In genomic region chr8:72413839-72414238, GRCm38 (mm10) we compare ENCODE assay signal across 13 mouse cellular contexts. TPM values are rescaled to one million over a fixed set of nuclear protein-coding genes. Genes with fewer than 3 reads are reported as not detected.
A peak's percentile ranks its signal among the peaks of the same experiment; 100 is the strongest.
DNase-seq lines count a peak whose midpoint lies in the region; ATAC-seq lines count a peak whose summit lies in the region.
"Had no signal": no experiment of that assay in that cellular context is flagged by ENCODE, and none has a peak within 500 bp of the region (broad histone marks: within the 10 kb centered on the region; RNA-seq: fewer than 3 reads in every experiment).

No protein-coding gene starts in this region.

- H3K9me3 ChIP-seq in neural tube, embryonic 11.5 days (ENCODE audit: control insufficient read depth, low read length), result no peaks in the 10 kb centered on the region
- no peaks in the 10 kb centered on the region for H3K9me3 ChIP-seq in liver, embryonic 16.5 days (replicated peaks; ENCODE audit: control insufficient read depth, low read length)
- H3K9me3 ChIP-seq: lung, embryonic 15.5 days had no signal

- ATAC-seq in neural tube, embryonic 11.5 days (ENCODE audit: insufficient read depth, low FRiP score, low TSS enrichment), result 0 out of 2 replicates have a peak, but pooled peaks have one; percentile 21
- peak; percentile 99 for ATAC-seq in liver, embryonic 16.5 days (ENCODE audit: low read depth)

- H3K4me2 ChIP-seq in neural tube, embryonic 11.5 days (ENCODE audit: low read depth), result no peak overlapping the region
- peak overlapping the region; percentile 74 for H3K4me2 ChIP-seq in liver, embryonic 16.5 days (ENCODE audit: low read depth, low read length)
- H3K4me2 ChIP-seq: lung, embryonic 15.5 days had no signal

- no peak overlapping the region for H3K9ac ChIP-seq in neural tube, embryonic 11.5 days (ENCODE audit: low read length)
- H3K9ac ChIP-seq in liver, embryonic 16.5 days (ENCODE audit: low read depth, low read length), result peak overlapping the region; percentile 68
- H3K9ac ChIP-seq: lung, embryonic 15.5 days had no signal

- H3K4me3 ChIP-seq in neural tube, embryonic 11.5 days (ENCODE audit: low read depth, low read length), result no peak overlapping the region
- H3K4me3 ChIP-seq in liver, embryonic 16.5 days (ENCODE audit: low read depth, low read length), result peak overlapping the region; percentile 42
- H3K4me3 ChIP-seq: lung, embryonic 15.5 days; myocyte had no signal

- DNase-seq in embryo, embryonic 10 days (ENCODE audit: low spot score), result peak; percentile 13
- DNase-seq in embryo, embryonic 10.5 days (ENCODE audit: low spot score), result no peak
- no peak for DNase-seq in neural tube, embryonic 11.5 days (ENCODE audit: low spot score)
- no peak for DNase-seq in neural tube, embryonic 10.5 days (ENCODE audit: extremely low spot score, low spot score)
- peak; percentile 19 for DNase-seq in yolk sac, embryonic 10.5 days (ENCODE audit: low spot score)
- DNase-seq in layer of hippocampus, adult 9-10 months (ENCODE audit: low spot score), result no peak
- no peak for DNase-seq in ovary, postnatal 36 days (ENCODE audit: low spot score)
- DNase-seq: adrenal gland, adult 2 months; cerebellum, adult 9-11 months; kidney, adult 11 months had no signal

- 93% methylated on average over 7 of the region's 7 CpGs for WGBS in neural tube, embryonic 11.5 days
- WGBS in liver, embryonic 16.5 days (ENCODE audit: insufficient replicate concordance), result 27% methylated on average over 7 of the region's 7 CpGs

- no peaks in the 10 kb centered on the region for H3K27me3 ChIP-seq in neural tube, embryonic 11.5 days (ENCODE audit: control insufficient read depth, insufficient read depth, low read length)
- no peaks in the 10 kb centered on the region for H3K27me3 ChIP-seq in liver, embryonic 16.5 days (ENCODE audit: control insufficient read depth, insufficient read depth, low read depth, low read length)
- H3K27me3 ChIP-seq: lung, embryonic 15.5 days had no signal

- H3K27ac ChIP-seq in neural tube, embryonic 11.5 days (ENCODE audit: low read depth, low read length), result no peak overlapping the region
- peak overlapping the region; percentile 98 for H3K27ac ChIP-seq in liver, embryonic 16.5 days (ENCODE audit: low read length)
- H3K27ac ChIP-seq: lung, embryonic 15.5 days had no signal

- H3K36me3 ChIP-seq in neural tube, embryonic 11.5 days (ENCODE audit: control insufficient read depth, insufficient read depth, low read length), result peaks cover 3% of the 10 kb centered on the region; the same call in 1 of the 2 replicates
- no peaks in the 10 kb centered on the region for H3K36me3 ChIP-seq in liver, embryonic 16.5 days (ENCODE audit: control insufficient read depth, insufficient read depth)
- H3K36me3 ChIP-seq: lung, embryonic 15.5 days had no signal

- 0 out of 2 replicates have a peak, but pooled peaks cover under 1% of the 10 kb centered on the region for H3K4me1 ChIP-seq in neural tube, embryonic 11.5 days (ENCODE audit: control insufficient read depth, insufficient read depth, low read length)
- peaks cover 87% of the 10 kb centered on the region for H3K4me1 ChIP-seq in liver, embryonic 16.5 days (ENCODE audit: control insufficient read depth, low read depth, low read length)

RNA-seq across cellular contexts. Expression of gene Eps15l1, which starts 7.4 kb away (rescaled TPM):
- 77.7 and 81.0 TPM in 2 replicates for polyA plus RNA-seq in neural tube, embryonic 11.5 days (2014; fragmentation: Nextera tagmentation; extraction: Ambion mirVana)
- polyA plus RNA-seq in liver, embryonic 16.5 days (2015; fragmentation: Nextera tagmentation; extraction: Ambion mirVana), result 19.2 and 20.0 TPM in 2 replicates

RNA-seq across cellular contexts. Expression of gene Calr3, which starts 29.8 kb away (rescaled TPM):
- polyA plus RNA-seq in neural tube, embryonic 11.5 days (2014; fragmentation: Nextera tagmentation; extraction: Ambion mirVana), result 1.2 and 1.9 TPM in 2 replicates
- polyA plus RNA-seq in liver, embryonic 16.5 days (2015; fragmentation: Nextera tagmentation; extraction: Ambion mirVana), result 0.54 and 0.74 TPM in 2 replicates

RNA-seq across cellular contexts. Expression of gene 1700030K09Rik, which starts 29.8 kb away (rescaled TPM):
- polyA plus RNA-seq in neural tube, embryonic 11.5 days (2014; fragmentation: Nextera tagmentation; extraction: Ambion mirVana), result 13.3 and 15.4 TPM in 2 replicates
- 3.4 and 3.5 TPM in 2 replicates for polyA plus RNA-seq in liver, embryonic 16.5 days (2015; fragmentation: Nextera tagmentation; extraction: Ambion mirVana)

Comparison
In these comparisons a context has a peak if more than half of its experiments do, and no peak if none do; other contexts are left out.
1. DNase-seq: peak in embryo, embryonic 10 days (single experiment) and yolk sac, embryonic 10.5 days (single experiment); none in embryo, embryonic 10.5 days (single experiment), neural tube, embryonic 11.5 days (single experiment), neural tube, embryonic 10.5 days (single experiment), layer of hippocampus, adult 9-10 months (single experiment) and ovary, postnatal 36 days (single experiment).